Mouse (Mus musculus): Measurements from ENCODE around the gene Krt80. TPM values are rescaled to one million over a fixed set of nuclear protein-coding genes. Genes with fewer than 3 reads are reported as not detected.
A peak's percentile ranks its signal among the peaks of the same experiment; 100 is the strongest.

The Krt80 gene
- 2.5 and 3.1 TPM in 2 replicates for polyA plus RNA-seq (2015; fragmentation: Nextera tagmentation; extraction: Ambion mirVana)

DNA sequence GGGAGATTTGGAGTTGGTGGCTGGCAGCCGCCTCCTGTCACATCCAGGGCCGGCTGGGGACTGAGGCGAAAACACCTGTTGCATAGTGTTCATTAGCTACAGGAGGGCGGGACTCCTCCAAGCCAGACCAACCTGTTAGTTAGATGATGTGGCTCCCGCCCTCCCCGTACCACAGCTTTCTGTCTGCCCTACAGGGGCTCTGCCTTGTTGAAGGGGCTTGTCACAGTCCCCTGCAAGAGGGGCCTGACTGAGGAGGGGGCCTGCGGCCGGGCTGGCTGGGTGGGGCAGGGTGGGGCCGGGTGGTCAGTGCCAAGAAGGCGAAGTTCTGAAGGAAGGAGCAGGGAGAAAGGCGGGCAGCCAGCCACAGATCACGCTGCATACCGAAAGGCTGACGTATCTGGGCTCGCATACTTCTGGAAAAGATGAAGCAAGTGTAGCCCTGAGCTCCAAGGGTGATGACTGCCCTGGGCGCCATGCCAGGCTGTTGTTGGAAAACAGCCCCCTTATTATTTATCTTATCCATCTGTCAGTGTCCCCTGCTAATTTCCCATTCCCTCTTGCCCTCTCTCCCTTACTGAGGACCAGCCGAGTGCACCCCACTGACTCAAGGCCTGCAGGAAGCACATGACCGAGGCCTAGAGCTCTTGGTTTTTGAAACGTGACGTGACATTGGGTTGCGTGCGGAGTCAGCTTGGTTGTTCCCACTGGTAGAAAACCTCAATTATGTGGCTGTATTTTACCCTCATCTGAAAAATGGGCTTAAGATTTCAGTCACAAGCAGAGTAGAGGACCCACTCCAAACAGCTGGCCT, at the start of gene Krt80:
Krt80 (minus strand) TSS at position 62 of the 811 bp plus-strand sequence.
- ATAC-seq (ENCODE audit: insufficient number of reproducible peaks, insufficient read depth, low FRiP score, low TSS enrichment, low read depth), result peak; percentile 59; the same call in 1 of the 2 replicates
- H3K4me3 ChIP-seq, result no peak within 1 kb of the TSS
- H3K9me3 ChIP-seq, result no peaks in the 10 kb centered on the region
- WGBS, result 41% methylated on average over 22 of the region's 22 CpGs
- H3K4me2 ChIP-seq, result peak within 1 kb of the TSS; percentile 27; the same call in 1 of the 2 replicates
- peak within 1 kb of the TSS; percentile 69 for H3K27ac ChIP-seq
- H3K4me1 ChIP-seq, result peaks cover 32% of the 10 kb centered on the region
- no peaks in the 10 kb centered on the region for H3K36me3 ChIP-seq
- H3K27me3 ChIP-seq, result no peaks in the 10 kb centered on the region
- H3K9ac ChIP-seq, result no peak within 1 kb of the TSS

DNA sequence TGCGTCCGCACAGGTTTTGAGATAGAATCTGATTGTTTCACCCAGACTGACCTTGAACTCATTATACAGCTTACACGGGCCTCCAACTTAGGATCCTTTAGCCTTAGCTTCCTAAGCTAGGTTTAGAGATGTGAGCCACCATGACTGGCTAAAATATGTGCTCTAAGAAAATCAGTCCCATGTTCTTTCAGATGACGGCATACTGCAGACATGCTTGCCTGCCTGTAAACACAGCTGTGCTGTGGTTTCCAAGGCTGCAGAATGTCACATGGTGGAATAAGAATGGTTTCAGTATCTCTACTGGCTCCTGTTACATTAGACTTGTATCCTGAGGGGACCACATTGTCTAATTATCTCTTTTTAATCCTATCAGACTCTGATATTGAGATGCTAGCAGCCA, 49.0 kb upstream of the Krt80 start:
- Histone ChIP-seq H3K4me1 (peaks cover 10% of the 10 kb centered on the region; the same call in 1 of the 2 replicates), H3K9ac (no peak overlapping the region), H3K4me2 (no peak overlapping the region), H3K27me3 (peaks cover 14% of the 10 kb centered on the region), H3K9me3 (no peaks in the 10 kb centered on the region), H3K36me3 (no peaks in the 10 kb centered on the region), H3K27ac (no peak overlapping the region), H3K4me3 (no peak overlapping the region)
- no peak for ATAC-seq (ENCODE audit: insufficient number of reproducible peaks, insufficient read depth, low FRiP score, low TSS enrichment, low read depth)
- WGBS, result 62% methylated on average over 4 of the region's 4 CpGs

DNA sequence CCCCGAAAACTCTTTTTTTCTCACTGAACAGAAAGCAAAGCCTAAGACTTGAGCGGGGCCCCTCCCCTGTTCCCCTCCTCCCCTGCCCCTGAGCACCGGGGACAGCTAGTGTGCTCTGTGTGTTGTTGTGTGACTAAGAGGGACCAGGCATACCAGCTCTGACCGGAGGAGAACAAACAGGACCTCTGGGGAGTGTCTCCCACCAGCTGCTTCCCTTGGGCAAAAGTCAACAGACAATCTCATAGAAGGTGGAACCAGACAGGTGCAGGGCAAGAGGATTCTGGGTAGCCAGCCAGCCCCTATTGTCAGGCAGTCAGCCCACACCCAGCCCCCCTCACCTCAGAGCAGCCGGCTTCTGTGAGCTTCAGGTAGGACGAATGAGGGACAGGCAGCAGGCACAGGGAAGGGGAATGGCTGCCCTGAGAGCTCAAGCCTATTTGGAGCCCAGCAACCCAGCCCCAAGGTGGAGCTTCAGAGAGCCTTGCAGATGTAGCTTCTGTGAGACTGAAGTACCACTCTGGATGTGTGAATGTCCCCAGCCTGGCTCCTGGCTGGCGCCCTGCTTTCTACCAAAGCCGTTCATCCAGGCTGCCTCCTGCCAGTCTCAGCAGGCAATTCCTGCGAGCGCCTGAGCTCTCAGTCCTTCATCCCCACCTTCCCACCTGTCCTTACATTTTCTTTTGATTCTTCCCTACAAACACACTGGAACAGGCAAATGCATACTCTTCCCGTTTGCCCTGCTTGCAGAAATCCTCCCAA, 45.0 kb upstream of the Krt80 start:
- Histone ChIP-seq H3K4me1 (peaks cover 25% of the 10 kb centered on the region), H3K36me3 (no peaks in the 10 kb centered on the region), H3K4me2 (no peak overlapping the region), H3K9ac (no peak overlapping the region), H3K27me3 (peaks cover 45% of the 10 kb centered on the region), H3K9me3 (no peaks in the 10 kb centered on the region), H3K27ac (no peak overlapping the region), H3K4me3 (no peak overlapping the region)
- WGBS, result 33% methylated on average over 11 of the region's 11 CpGs
- ATAC-seq (ENCODE audit: insufficient number of reproducible peaks, insufficient read depth, low FRiP score, low TSS enrichment, low read depth), result no peak

DNA sequence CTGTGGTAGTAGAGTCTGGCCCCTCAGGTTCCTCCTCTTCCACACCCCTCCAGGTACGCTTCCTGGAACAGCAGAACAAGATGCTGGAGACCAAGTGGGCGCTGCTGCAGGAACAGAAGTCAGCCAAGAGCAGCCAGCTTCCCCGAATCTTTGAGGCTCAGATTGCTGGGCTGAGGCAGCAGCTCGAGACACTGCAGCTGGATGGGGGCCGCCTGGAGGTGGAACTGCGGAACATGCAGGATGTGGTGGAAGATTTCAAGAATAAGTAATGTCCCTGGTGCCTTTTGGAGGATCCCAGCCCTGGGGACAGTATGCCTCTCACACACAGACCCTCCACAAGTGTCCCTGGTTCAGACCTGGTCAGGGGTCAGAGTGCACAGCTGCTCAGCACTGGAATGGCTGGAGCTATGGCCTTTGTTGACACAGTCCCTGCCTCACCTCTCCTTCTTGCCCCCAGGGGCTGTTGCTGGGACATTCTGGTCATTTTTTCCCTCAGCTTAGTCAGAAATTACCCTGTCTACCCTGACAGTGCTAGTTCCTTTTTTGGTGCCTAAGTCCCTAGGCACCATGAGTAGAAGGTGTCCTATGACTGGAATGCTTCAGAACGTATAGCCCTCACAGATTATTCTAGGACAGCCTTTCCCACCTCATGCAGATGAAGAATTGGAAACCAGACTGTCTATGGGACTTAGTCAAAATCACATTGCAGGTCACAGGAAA, 44.1 kb upstream of the Krt80 start:
- H3K27me3 ChIP-seq, result peaks cover 45% of the 10 kb centered on the region
- 24% methylated on average over 7 of the region's 7 CpGs for WGBS
- no peak for ATAC-seq (ENCODE audit: insufficient number of reproducible peaks, insufficient read depth, low FRiP score, low TSS enrichment, low read depth)
- H3K36me3 ChIP-seq, result no peaks in the 10 kb centered on the region
- peaks cover 25% of the 10 kb centered on the region for H3K4me1 ChIP-seq
- H3K27ac ChIP-seq, result no peak overlapping the region
- H3K4me3 ChIP-seq, result no peak overlapping the region
- no peaks in the 10 kb centered on the region for H3K9me3 ChIP-seq
- H3K4me2 ChIP-seq, result no peak overlapping the region
- no peak overlapping the region for H3K9ac ChIP-seq

DNA sequence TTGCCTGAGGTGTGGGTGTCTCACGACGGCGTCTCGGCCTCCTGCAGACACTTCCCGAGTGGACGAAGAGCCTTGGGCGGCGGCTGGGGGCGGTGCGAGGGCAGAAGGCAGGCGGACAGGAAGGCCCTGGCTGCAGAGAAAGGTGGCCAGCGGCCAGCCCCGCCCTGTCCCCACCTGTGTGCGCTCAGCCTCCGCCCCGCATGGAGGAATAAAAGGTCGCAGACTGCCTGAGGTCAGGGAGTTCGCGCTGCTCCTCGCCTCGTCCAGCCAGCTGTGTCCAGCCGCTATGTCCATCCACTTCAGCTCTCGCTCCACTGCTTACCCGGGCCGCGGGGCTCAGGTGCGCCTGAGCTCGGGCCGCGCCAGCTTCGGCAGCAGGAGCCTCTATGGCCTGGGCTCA, 42.2 kb upstream of the Krt80 start:
- Histone ChIP-seq H3K4me1 (peaks cover 25% of the 10 kb centered on the region), H3K27ac (no peak overlapping the region), H3K4me2 (peak overlapping the region; percentile 37), H3K4me3 (peak overlapping the region; percentile 8), H3K9ac (no peak overlapping the region), H3K27me3 (peaks cover 45% of the 10 kb centered on the region), H3K36me3 (no peaks in the 10 kb centered on the region), H3K9me3 (no peaks in the 10 kb centered on the region)
- no peak for ATAC-seq (ENCODE audit: insufficient number of reproducible peaks, insufficient read depth, low FRiP score, low TSS enrichment, low read depth)
- WGBS, result 16% methylated on average over 31 of the region's 31 CpGs

DNA sequence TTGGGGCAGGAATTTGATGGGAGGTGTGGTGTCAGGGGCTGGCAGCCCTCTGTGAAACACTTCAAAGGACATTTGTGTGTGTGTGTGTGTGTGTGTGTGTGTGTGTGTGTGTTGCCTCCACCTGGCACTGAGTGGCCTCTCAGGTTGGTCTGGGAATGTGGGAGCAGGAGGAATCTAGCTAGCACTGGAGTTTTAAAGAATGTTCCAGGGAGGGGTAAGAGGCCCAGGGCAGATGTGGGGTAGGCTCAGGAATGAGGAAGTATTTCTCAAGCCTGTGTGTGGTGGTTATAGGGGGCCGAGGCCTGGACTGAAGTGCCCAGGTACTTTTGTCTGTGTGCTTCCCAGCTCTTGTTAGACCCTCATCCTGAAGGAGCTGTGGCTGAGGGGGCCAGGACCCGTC, 40.8 kb upstream of the Krt80 start, which contains the start of gene Krt7:
Krt7 (plus strand) TSS at position 269 of the 400 bp plus-strand sequence.
- Histone ChIP-seq H3K4me2 (peak within 1 kb of the TSS; percentile 37), H3K36me3 (no peaks in the 10 kb centered on the region), H3K27me3 (peaks cover 45% of the 10 kb centered on the region), H3K4me1 (peaks cover 25% of the 10 kb centered on the region), H3K9ac (no peak within 1 kb of the TSS), H3K27ac (peak within 1 kb of the TSS; percentile 52), H3K9me3 (no peaks in the 10 kb centered on the region), H3K4me3 (peak within 1 kb of the TSS; percentile 8; the same call in 1 of the 2 replicates)
- no peak for ATAC-seq (ENCODE audit: insufficient number of reproducible peaks, insufficient read depth, low FRiP score, low TSS enrichment, low read depth)
- WGBS, result 47% methylated on average over 2 of the region's 2 CpGs

DNA sequence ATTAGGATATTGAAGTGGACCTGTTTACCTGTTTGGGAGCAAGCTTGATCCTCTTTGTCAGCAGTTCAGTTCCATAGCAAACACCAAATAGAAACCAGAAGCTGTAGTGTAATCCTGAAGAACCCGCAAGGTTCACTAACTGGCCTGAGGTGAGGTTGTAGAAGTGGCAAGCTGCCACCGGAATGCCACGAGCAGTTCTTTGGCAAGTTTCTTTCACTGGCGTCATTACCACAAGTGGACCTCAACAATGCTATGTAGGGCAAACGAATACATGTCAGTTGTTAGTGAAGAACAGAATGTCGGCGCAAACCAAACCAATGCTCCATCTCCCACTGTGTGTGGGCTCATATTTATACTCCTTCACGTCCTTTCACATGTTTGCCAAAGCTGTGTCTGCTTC, 28.3 kb upstream of the Krt80 start:
- Histone ChIP-seq H3K4me3 (no peak overlapping the region), H3K27me3 (no peaks in the 10 kb centered on the region; the same call in 1 of the 2 replicates), H3K36me3 (no peaks in the 10 kb centered on the region), H3K4me1 (peaks cover 4% of the 10 kb centered on the region; the same call in 1 of the 2 replicates), H3K9me3 (no peaks in the 10 kb centered on the region), H3K27ac (no peak overlapping the region), H3K9ac (no peak overlapping the region), H3K4me2 (no peak overlapping the region)
- 83% methylated on average over 8 of the region's 8 CpGs for WGBS
- no peak for ATAC-seq (ENCODE audit: insufficient number of reproducible peaks, insufficient read depth, low FRiP score, low TSS enrichment, low read depth)

DNA sequence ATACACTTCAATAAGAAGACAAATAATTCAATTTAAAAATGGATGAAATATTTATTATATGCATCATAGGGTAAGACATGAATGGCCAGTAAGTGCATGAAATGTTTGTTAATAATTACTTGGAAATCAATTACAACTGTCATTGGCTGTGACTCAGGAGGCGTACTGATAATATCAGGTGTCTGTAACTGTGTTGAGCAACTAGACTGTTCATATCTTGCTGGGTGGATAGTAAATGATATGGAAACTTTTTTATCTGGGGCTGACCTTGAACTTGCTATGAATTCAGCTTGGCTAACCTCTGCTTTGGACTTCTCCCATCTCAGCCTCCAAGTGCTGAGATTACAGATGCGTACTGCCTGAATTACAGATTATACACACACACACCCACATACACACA, 27.7 kb upstream of the Krt80 start:
- Histone ChIP-seq H3K9me3 (no peaks in the 10 kb centered on the region), H3K4me3 (no peak overlapping the region), H3K9ac (no peak overlapping the region), H3K27me3 (no peaks in the 10 kb centered on the region; the same call in 1 of the 2 replicates), H3K4me2 (no peak overlapping the region), H3K36me3 (no peaks in the 10 kb centered on the region), H3K27ac (no peak overlapping the region), H3K4me1 (no peaks in the 10 kb centered on the region; the same call in 1 of the 2 replicates)
- WGBS, result 82% methylated on average over 2 of the region's 2 CpGs
- no peak for ATAC-seq (ENCODE audit: insufficient number of reproducible peaks, insufficient read depth, low FRiP score, low TSS enrichment, low read depth)

DNA sequence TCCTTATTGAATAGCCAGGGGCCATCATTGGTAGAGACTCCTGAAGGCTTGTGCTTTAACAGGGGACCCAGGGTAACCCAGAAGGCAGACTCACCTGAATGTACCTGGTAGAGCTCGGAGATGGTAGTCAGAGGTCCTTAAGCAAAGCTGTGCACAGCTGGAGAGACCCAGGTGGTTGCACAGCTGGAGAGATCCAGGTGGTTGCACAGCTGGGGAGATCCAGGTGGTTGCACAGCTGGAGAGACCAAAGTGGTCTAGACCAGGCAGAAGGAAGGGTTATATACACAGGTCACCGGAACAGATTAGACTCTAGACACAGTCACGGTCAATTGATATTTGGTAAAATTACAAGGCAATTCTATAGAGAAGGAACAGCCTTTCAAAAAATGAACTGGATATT, 27.0 kb upstream of the Krt80 start:
- H3K27me3 ChIP-seq, result no peaks in the 10 kb centered on the region; the same call in 1 of the 2 replicates
- H3K27ac ChIP-seq, result 0 out of 2 replicates have a peak overlapping the region, but pooled peaks have one; percentile 4
- no peak overlapping the region for H3K4me2 ChIP-seq
- H3K36me3 ChIP-seq, result no peaks in the 10 kb centered on the region
- H3K4me3 ChIP-seq, result no peak overlapping the region
- WGBS, result 67% methylated on average over 3 of the region's 3 CpGs
- ATAC-seq (ENCODE audit: insufficient number of reproducible peaks, insufficient read depth, low FRiP score, low TSS enrichment, low read depth), result no peak
- H3K4me1 ChIP-seq, result no peaks in the 10 kb centered on the region
- no peaks in the 10 kb centered on the region for H3K9me3 ChIP-seq
- H3K9ac ChIP-seq, result no peak overlapping the region

DNA sequence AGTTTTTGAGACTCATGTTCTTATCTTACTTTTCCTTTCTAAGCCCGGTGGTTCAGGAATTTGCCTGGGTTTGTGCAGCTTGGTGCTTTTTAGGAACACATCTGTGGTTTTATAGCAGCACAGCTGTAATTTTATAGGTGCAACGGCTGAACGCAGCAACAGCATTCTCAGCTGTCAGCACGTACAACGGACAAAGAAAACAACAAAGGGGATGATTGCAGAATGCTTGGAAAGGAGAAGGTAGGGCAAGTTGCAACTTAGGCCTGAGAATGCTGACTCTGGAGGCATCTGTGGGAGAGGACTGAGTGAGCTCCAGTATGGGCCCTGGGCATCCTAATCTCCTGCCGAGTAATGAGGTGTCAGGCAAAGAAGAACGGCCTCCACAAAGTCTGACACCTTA, 26.5 kb upstream of the Krt80 start:
- H3K36me3 ChIP-seq, result no peaks in the 10 kb centered on the region
- H3K4me3 ChIP-seq, result no peak overlapping the region
- no peak overlapping the region for H3K4me2 ChIP-seq
- H3K27me3 ChIP-seq, result no peaks in the 10 kb centered on the region; the same call in 1 of the 2 replicates
- H3K27ac ChIP-seq, result 0 out of 2 replicates have a peak overlapping the region, but pooled peaks have one; percentile 4
- no peak overlapping the region for H3K9ac ChIP-seq
- H3K4me1 ChIP-seq, result no peaks in the 10 kb centered on the region
- WGBS, result 40% methylated on average over 7 of the region's 7 CpGs
- ATAC-seq (ENCODE audit: insufficient number of reproducible peaks, insufficient read depth, low FRiP score, low TSS enrichment, low read depth), result no peak
- no peaks in the 10 kb centered on the region for H3K9me3 ChIP-seq

DNA sequence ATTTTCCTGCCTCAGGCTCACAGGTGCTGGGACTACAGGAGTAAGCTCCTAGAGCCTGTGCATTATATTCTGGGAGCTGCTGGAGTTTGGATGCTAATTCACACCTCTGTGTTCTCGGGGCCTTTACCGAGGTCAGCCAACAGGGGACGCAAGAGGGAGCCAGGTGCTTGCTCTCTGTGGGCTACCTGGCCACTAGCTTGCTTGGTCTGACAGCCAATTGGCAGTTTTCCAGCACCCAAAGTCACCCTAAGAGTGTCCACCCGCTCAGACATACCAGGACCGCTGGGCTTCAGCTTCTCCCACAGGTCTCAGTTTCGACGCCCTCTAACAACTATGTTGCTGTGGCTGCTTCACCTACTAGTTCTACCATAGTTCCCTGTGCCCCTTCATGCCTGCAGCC, 24.9 kb upstream of the Krt80 start:
- no peak overlapping the region for H3K27ac ChIP-seq
- WGBS, result 58% methylated on average over 7 of the region's 7 CpGs
- H3K4me3 ChIP-seq, result no peak overlapping the region
- no peak for ATAC-seq (ENCODE audit: insufficient number of reproducible peaks, insufficient read depth, low FRiP score, low TSS enrichment, low read depth)
- no peak overlapping the region for H3K4me2 ChIP-seq
- H3K9ac ChIP-seq, result no peak overlapping the region
- H3K9me3 ChIP-seq, result no peaks in the 10 kb centered on the region
- no peaks in the 10 kb centered on the region for H3K4me1 ChIP-seq
- H3K27me3 ChIP-seq, result no peaks in the 10 kb centered on the region; the same call in 1 of the 2 replicates
- no peaks in the 10 kb centered on the region for H3K36me3 ChIP-seq
